Mouse (Mus musculus) CD4-positive helper T cell, adult 2 months (primary cell): ENCODE data around the gene Pik3r6.

Source experiments
- DNase-seq: peaks from one replicate; pipeline ENCODE4 v3.0.0-alpha.2; 2012; ENCODE audit warnings: low read depth, missing footprints, low spot score

Gene Pik3r6

DNA sequence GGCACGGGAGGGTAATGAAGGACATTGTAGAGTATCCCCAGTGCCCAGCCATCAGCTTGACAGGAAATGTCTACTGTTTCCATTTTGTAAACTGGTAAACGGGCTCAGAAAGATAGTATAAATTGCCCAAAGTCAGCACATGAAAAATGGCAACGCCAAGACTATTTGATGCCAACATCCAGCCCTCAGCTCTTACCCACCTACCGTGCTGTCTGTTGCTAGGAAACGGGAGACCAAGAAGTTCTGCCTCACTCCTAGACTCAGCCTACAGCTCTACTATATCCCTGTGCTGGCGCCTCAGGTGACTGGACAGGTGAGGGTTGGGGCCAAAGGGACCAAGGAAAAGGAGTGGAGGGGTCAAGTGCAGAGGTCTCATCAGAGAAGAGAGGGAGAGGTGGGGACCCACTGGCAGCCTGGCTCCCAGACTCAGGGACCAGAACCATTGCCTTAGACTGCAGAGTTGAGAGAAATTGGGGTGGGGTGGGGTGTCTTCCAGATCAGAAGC, 31.2 kb downstream of the Pik3r6 start:
- no peak for DNase-seq

DNA sequence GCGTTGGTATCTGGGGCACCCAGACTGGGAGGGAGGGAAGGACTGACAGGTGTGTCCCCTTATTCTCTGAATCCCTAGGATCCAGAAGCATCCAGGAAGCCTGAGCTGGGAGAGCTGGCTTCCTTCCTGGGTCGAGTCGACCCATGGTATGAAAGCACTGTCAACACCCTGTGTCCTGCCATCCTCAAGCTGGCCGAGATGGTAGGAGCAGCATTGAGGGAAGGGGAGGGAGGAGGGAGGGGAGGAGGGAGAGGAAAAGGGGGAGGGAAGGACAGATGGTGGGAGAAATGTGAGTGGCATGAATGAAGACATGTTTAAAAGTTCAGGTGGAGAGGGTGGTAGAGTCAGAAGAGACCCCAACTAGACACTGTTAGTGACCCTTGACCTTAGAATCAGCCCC, 33.2 kb downstream of the Pik3r6 start:
- no peak for DNase-seq

DNA sequence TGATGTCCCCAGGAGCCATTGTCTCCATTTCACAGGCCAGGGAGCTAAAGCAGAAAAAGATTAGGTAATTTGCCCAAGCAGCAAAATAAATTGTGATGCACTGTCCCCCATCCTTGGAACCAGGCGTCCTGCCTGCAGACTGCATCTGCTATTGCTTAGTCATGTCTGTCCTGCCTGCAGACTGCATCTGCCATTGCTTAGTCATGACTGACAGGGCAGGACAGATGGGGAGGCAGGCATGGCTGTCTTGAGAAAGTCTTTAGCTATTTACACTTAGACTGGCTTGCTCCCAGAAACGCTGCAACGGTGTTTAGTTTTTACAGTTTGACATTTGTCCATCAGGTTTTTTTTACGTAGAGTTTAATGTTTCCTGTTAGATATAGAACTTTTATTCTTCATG, 33.6 kb downstream of the Pik3r6 start:
- DNase-seq, result no peak

DNA sequence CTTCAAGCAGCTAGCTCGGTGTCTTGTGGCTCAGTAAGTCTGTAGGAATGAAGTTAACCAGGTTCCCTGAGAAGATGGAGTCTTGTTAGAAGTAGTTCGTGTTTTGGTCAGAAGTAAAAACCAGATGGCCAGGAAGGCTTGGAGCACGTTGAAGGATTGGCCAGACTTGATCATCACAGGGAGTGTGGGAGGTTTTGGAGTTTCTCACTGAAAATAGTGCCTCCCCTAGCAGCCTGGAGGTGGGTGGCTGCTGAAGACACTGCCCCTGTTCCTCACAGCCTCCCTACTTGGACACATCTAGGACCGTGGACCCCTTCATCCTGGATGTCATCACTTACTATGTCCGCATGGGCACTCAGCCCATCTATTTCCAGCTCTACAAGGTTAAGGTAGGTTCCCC, 36.8 kb downstream of the Pik3r6 start:
- DNase-seq, result no peak

DNA sequence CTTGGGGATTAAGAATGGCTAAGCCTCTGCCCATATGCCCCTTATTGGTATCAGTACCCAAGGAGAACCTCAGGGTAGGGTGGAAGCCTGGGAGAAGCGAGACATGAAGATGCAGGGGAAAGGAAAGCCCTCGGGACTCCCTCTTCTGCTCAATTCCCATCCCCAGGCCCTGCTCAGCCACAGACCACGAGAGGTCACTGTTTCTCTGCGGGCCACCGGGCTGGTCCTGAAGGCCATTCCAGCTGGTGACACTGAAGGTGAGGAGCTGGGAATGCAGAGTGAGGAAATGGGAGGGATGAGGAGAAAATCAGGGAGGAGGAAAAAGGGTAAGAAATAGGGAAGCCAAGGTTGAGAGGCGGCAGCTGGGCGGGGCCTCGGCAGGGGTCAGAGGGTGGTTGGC, 41.7 kb downstream of the Pik3r6 start:
- DNase-seq, result no peak

DNA sequence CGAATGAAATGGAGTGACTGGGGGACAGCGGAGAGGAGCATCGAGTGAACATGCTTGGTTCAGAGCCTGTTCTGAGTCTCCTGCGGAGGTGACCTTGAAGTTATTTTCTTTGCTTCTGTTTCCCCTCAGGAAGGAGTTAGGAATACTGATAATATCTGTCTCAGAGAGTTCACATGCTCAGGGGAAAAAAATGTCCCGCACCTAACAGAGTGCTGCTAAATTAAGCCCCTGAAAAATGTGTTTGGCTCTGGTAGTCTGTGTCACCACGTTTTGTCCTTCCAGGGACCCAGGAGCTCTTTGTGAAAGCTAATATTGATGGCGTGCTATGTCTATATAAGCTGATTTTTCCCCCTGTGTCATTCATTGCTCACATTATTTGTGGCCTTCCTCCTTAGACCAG, 42.4 kb downstream of the Pik3r6 start:
- no peak for DNase-seq

DNA sequence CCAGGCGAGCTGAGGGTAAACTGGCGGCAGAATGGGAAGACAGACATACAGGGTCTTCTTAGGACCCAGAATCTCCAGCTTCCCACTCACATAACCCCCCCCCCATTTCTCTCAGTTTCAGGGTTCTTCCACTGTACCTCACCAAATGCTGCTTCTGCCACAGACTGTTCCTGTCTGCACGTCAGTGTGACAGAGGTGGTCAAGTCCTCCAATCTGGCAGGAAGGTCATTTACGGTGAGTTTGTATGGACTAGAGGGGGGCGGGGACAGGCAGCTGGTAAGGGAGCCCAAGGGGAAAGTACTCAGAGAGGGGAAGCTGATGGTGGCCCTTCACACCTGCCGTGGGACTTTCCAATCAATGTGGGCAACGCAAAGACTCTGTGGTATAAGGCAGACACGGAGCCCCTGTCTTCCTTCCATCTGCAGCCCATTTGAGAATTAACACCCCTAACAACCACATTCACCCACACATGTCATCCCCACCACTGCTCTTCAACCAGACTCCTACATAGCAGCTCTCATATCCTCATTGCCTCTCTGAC, 42.9 kb downstream of the Pik3r6 start:
- DNase-seq, result peak; percentile 24

DNA sequence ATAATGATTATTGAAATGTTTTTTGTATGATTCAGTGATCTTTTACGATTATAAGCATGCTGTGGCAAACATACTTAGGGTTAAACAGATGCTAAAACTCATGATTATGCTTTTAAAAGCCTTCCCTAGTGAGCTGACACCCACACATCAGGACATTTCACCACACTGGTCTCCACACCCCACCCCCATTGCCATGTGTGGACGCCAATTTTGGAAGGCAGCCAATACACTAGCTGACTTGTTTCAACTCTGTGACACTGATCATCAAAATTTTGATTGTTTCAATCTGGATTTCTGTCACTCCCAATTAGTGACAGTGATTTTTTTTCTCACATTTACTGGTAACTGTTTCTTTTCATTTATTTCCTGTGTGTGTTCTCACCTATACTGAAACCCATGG, 44.7 kb downstream of the Pik3r6 start:
- DNase-seq, result no peak

DNA sequence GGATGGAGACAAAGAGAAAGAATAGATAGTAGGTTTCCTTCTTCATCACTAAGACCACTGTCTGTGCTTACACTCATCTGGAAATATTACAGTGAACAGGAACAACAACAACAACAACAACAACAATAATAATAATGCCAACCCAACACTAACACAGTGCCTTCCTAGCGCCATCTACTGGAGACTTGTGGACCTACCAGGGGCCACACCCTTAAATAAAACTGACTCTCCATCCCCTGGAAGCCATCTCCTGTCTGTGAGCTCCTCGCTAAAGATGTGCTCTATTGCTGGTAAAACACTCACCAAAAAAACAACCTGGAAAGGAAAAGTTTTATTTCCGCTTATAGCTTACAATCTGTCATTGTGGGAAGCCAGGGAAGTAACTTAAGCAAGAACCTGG, 46.8 kb downstream of the Pik3r6 start:
- DNase-seq, result peak; percentile 39

DNA sequence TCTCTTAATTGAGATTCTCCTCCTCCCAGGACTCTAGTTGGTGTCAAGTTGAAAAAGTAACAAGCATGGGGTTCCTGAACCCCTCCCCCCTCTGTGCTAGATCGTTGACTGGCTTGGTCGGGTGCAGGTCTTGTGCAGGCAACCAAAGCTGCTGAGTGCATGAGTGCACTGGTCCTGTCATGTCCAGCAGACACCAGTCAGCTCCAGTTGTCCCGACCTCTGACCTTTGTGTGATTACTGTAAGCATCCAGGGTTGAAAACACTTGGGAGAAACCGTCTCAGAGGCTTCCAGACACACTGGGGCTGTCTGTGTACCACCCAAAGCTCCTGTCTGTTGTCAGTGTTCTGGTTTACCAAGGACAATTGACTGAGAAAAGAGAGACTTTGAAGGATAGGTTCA, 47.5 kb downstream of the Pik3r6 start:
- DNase-seq, result no peak

DNA sequence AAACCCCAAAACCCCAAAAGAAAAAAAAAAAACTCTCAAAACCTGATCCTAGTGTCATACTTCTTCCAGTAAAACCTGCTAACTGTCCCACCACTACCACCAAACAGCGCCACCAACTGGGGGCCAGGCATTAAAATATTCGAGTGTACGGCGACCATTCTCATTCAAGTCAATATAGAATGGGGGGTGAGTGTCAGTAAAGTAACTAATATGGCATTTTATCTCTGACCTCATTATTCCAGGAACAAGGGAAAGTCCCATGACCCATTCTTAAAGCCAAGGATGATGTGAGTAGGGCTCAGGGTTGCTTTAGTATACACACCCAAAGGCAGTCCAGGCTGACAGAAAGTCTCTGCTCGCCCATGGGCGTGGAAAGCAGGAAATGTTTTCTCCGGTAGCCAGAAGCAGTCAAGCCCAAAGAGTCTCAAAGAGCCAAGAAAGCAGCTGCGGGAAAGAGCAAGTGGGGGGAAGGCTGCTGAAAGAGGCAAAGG, 51.2 kb downstream of the Pik3r6 start:
- peak; percentile 48 for DNase-seq

DNA sequence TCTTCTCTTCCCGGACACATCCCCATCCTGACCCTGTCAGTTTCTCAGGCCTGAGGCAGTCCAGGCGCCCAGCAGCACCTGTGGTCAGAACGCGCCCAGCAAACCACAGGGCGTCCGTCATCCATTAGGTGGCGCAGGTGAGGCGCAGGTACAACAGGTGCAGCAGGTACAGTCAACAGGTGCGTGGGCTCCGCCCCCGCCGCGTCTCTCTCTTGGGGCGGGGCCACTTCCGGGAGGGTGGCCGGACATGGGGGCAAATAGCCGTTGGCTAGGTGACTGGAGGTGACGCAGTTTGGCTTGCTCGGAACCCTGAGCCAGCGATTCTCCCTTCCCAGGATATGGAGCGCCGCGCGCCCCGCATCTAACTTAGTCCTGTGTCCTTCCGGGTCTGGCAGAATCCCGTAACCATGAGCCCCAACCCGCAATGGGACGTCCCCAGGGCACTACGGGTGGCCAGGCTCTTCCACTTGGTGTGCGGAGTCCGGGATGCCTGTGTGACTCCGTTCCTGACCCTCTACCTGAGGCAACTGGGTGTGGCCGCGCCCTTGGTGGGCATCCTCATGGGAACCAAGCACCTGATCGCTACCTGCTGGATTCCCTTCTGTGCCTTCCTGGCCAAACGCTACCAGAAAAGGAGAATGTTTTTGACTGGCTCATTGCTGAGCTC, 53.2 kb downstream of the Pik3r6 start, which contains the start of gene Mfsd6l:
TSS of gene Mfsd6l (plus strand) at position 269 of the 667 bp plus-strand sequence.
- no peak for DNase-seq

DNA sequence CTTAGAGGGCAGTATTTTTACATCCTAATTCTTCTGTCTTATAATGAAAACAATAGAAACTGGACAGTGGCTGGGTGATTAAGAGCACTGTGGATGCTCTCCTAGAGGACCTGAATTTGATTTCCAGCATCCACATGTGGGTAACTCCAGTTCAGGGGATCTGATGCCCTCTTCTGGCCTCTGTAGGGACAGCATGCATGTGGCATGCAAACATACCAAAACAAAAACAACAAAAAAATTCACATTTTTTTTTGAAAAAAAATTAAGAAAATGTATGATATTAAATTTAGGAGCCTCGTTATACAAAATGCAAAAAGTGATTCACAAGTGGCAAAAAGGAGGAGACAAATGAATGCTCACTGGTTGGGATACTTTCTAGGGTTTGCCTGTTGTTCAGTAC, 56.7 kb downstream of the Pik3r6 start:
- no peak for DNase-seq

DNA sequence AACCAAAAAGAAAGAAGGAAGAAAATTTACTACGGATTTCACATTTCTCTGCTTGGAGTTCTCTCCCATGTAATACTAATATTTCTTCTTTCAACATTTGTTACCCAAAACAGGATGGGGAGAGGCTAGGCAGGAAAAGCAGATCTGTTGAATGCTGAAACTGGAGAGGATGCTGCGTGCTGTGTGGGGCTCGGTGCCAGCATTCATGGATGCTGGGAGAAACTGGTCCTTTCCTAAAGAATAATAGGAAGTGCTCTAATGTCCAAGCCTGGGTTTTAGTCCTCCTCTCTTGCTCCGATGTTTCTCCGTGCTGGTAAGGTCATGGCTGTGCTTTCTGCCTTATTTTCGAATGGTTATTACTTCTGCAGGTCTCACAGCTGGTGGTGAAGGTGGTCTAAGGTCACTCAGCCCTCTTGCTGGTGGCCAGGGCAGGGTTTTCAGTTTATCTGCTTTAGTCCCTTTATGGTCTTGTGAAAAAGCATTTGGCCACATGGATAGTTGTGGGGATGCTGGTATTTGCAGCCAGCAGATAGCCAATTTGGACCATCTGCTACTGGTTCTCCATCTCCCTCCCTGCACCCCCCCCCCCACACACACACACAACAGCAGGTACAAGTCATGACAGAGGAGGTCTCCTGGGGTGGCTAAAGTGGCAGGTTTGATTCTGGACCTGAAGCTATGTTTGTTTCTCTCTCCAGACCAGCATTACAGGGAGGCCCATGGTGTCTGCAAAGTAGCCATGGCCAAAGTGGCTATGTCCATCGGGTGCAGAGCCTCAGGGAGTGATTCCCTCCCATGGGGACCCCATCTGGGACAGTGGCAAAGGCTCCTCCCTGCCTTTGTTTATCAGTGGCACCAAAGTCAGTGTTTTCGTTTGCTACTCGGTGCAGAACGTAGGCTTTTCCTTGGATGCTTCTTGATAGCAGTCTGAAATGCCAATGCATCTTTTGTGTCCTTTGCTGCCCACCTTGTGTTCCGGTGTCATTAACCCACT, 59.4 kb downstream of the Pik3r6 start:
- no peak for DNase-seq

DNA sequence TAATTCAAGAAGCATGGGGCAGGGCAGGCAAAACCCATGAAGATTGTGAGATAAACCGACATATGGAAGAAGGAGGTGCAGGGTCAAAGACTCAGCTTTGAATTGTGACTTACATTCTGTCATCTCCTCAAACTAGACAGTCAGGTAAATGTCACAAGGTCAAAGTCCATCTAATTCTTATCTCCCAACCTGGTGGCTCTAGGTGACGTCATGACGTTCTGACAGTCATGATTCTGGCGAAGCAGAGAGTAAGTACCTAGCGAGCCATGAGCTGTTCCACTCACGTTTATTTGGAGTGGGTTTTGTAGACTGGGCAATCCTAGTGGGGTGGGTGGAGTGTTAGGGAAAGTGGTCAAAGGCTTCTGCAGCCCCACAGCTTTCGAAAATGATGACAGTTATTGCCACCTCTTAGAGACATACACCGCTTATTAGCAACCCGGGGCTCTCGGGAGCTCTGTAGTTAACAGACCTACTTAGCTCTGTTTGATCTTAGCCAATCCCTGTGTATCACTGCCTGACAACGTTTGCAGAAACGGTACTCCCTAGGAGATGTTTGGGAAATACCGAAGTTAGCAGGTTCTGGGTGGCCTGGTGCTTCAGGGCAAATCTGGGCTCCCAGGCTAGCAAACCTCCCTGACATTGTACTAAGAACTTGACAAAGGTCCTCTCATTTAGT, 61.7 kb downstream of the Pik3r6 start:
- no peak for DNase-seq

DNA sequence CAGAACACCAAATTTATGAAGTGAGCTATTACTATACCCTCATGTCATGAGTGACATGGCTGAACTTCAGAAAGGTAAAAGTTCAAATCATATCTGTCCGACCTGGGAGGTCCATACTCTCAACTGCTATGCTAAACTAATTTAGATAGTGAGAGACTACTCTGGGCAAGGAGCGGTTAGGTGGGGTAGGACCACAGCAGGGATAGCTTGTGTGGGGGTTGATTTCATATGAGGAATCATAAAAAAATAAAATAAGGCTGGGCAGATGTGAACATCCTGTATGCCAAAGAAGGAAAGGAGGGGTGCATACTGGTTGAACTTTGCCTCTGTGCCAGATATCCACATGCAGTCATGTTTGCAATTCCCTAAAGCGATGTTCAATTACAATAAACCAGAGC, 62.2 kb downstream of the Pik3r6 start:
- DNase-seq, result no peak

DNA sequence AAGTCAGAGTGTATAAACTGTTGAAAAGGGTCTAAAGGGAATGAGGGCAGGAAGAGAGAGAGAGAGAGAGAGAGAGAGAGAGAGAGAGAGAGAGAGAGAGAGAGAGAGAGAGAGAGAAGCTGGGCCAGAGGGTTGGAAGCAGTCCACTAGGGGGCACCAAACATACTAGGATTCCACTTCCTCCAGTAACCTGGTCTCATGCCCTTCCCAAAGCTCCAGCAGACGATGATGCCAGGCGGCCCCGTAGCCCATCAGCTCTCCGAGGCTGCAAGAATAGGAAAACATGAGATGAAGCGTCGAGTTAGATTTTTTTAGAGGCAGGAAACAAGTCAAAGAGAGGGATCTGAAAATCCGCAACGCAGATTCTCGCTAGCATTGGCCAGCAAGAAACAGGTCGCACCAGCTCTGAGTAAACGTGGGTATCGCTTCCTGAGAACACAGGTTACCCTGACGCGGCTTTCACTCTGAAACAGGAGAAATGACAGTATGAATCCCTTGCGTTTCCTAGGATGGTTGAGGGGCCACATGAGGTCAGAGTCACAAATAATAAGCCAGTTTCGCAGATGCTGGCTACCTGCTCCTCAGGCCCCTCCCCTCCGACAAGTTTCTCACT, 63.7 kb downstream of the Pik3r6 start:
- peak; percentile 39 for DNase-seq

DNA sequence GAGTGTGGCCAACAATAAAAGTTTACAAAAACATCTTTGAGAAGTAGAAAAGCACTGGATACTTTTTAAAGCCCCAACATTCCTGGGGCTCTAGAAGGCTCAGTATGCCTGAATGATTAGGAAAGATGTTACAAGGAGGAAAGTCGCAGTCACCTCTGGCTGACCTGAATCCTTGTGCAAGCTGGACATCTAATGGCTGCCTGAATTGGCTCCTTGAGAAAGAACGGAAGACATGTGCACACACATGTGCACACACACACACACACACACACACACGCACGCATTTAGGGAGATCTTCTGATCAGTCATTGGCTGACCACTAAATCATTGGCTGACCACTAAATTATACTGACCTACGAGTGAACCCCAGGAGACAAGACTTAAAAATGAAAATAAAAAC, 68.0 kb downstream of the Pik3r6 start:
- no peak for DNase-seq

DNA sequence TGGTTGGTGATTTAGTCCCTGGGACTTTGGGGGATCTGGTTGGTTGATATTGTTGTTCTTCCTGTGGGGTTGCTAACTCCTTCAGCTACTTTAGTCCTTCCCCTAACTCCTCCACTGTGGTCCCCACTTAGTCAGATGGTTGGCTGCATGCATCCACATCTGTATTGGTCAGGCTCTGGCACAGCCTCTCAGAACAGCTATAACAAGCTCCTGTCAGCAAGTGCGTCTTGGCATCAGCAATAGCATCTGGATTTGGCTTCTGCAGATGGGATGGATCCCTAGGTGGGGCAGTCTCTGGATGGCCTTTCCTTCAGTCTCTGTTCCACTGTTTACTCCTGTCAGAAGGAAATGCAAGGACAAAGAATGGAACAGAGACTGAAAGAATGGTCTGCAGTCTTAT, 74.3 kb downstream of the Pik3r6 start:
- DNase-seq, result no peak

DNA sequence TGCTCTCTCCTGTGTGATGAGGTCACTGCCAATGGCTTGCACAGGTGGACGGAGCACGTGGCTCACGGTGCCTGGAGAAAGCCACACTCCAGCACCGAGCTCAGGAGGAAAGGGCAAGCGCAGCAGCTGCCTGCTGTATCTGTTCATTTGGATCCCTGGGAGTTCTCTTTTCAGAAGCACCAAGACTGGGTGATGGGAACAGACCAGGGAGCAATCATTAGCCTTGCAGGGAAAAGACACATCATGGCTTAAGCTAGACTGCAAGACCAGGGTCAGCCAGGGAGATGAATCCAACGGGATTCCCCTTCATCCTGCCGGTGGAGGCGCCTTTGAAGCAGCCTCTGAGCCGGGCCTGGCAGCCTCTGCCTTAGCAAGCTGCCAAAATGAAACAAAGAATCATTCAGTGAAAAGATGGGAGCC, 76.7 kb downstream of the Pik3r6 start:
- DNase-seq, result no peak

DNA sequence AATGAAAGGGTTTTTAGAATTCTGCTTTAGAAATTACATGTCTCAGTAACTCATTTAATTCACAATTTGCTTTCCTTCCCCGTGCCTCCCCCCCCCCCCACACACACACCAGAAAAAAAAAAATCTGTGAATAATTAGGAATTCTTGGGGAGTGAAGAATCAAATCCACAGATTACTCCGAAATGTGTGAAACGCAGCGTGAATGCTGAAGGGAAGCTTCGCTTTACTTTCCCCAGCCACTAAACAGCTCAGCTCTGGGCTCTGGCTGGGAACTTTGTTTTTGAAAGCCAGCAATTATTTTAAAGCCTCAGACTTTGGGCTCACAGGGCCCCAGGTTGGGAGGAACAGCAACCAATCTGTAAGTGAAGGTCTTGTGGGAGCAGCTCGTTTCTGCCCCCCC, 77.7 kb downstream of the Pik3r6 start:
- no peak for DNase-seq
